Mouse (Mus musculus) megakaryocyte, embryonic 14.5 days (primary cell): Measurements from ENCODE around the gene Ccdc90b.

Experiments used
- FLI1 ChIP-seq: IDR thresholded peaks from 2 replicates; pipeline ENCODE4 v1.6.1; 2012; ENCODE audit warnings: low read length, inconsistent platforms, mixed read lengths
- GATA1 ChIP-seq: IDR thresholded peaks from 3 replicates; pipeline ENCODE4 v1.6.1; 2012; ENCODE audit warnings: mixed read lengths, low read length, inconsistent platforms, borderline replicate concordance

DNA sequence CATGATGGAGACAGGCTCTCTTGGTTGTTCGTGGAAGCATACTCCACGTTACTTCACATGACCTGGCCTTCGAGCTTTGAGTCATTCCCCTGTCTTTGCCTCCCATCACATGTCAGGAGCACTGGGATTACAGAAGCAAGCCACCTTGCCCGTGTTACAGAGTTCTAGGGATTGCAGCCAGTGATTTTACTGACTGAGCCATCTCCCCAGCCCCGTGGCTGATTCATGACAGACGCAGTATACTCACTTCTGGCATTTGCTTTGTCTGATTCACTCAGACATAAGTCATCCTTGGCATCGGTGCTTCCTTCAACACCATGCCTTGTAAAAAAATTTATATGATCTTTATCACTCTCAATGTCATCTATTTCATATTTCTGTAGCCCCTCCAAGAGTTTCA, 44.0 kb downstream of the Ccdc90b start:
- no peak for TF ChIP-seq GATA1
- TF ChIP-seq FLI1: no peak
